Mouse (Mus musculus) gastrocnemius, adult 2 months (tissue): ENCODE data around the gene Stk4. TPM values are rescaled to one million over a fixed set of nuclear protein-coding genes. Genes with fewer than 3 reads are reported as not detected.

Source experiments
- DNase-seq: peaks from one replicate; pipeline ENCODE4 v3.0.0; 2022
- H3K27ac ChIP-seq: fragments of 200-600 bp; 2 replicates; pipeline ENCODE4 v1.8.1; 2022; ENCODE audit warnings: mild to moderate bottlenecking
- H3K4me3 ChIP-seq: fragments of 200-600 bp; 2 replicates; pipeline ENCODE4 v1.8.1; 2022; ENCODE audit warnings: mild to moderate bottlenecking, moderate library complexity
- CTCF ChIP-seq: fragments of 200-600 bp; IDR thresholded peaks from 2 replicates; pipeline ENCODE4 v1.8.1; 2022; ENCODE audit warnings: antibody characterized with exemption, mild to moderate bottlenecking, moderate library complexity
- intact Hi-C: fragments of 180-260 bp; cut with DNase I; formaldehyde crosslinking; loops from one replicate; pipeline ENCODE4 v1.15.1; 2025
- total RNA-seq, 2 experiments: library from RNA; stranded (reverse); gene quantifications; 2 replicates each; pipeline ENCODE4 v1.2.3; 2021

The Stk4 gene
- total RNA-seq, 2 experiments from 2014 or later = 6.8 to 8.7 TPM

GRCm38 (mm10) chr2:164173394-164173793, 103.3 kb downstream of the Stk4 start:
- TF ChIP-seq CTCF = no peak
- intact Hi-C loops = no loop called here
- no peak overlapping the region for H3K4me3 ChIP-seq
- DNase-seq = peak; percentile 84
- peak overlapping the region; percentile 10; the same call in 1 of the 2 replicates for H3K27ac ChIP-seq

DNA sequence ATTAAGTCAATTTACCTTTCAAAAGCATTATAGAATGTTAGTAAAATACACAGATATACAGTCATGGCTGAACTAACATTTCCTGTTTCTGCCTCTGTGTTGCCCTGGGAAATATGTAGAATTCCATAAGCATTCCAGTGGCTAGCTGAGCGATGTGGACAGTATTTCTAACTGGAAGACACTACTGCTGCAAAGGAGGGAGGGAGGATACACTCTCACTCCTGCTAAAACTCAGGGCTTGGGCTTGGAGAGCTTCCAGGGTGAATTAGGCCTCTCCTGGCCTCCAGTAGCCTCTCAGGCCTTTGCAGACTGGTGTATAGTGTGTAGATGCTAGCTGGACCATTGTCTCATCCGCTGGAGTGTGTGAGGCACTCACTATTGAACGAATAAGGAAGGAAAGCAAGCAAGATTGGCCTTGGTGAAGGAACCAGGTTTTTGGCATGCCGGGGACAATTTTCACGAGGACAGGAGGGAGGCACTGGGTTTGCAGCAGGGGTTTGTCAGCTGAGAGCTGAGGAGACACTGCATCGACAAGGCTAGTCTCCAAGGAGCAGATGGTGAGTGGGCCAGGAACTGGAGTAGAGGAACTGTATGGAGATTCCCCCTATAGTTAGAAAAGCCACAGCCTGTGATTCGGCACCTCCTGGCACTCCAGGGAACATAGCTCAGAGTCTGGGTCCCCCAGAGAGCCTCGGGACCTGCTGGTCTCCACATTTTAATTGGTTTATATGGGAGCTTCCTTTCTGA, 104.7 kb downstream of the Stk4 start:
- DNase-seq = no peak
- TF ChIP-seq CTCF = no peak
- H3K27ac ChIP-seq = no peak overlapping the region
- intact Hi-C loops = no loop called here
- no peak overlapping the region for H3K4me3 ChIP-seq

GRCm38 (mm10) chr2:164175850-164176249, 105.7 kb downstream of the Stk4 start:
- no peak overlapping the region for H3K4me3 ChIP-seq
- no peak for DNase-seq
- intact Hi-C loops = no loop called here
- H3K27ac ChIP-seq = no peak overlapping the region
- TF ChIP-seq CTCF = no peak

DNA sequence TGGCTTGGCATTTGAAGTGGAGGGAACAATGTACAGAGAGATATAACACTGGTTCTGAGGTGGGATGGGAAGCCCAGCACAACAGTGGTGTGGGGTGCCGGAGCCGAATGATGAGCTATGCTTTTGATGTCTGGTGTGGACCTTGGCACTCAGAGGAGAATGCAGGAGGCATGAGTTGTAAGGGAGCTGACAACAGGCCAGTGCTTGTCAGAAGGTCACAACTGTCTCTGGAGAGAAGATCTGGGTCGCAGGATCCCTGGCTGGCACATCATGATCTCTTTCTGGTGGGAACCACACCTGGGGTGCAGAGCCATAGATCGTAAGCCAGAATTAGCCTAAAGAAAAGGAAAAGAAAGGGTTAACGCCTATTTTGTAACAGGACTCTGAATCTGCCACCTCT, 107.7 kb downstream of the Stk4 start:
- intact Hi-C loops = no loop called here
- H3K4me3 ChIP-seq = no peak overlapping the region
- H3K27ac ChIP-seq = peak overlapping the region; percentile 76
- TF ChIP-seq CTCF = no peak
- no peak for DNase-seq

- peak; percentile 56 for DNase-seq
- Histone ChIP-seq H3K27ac (peak overlapping the region; percentile 53; the same call in 1 of the 2 replicates), H3K4me3 (no peak overlapping the region)
- TF ChIP-seq CTCF = peak; percentile 57
- intact Hi-C loops = loop anchor here (1.0 to 2.0 kb wide), 2 partner anchors 43 to 77 kb away; no protein-coding TSS in a partner anchor
Measured at GRCm38 (mm10) chr2:164180124-164180523, 110.0 kb downstream of the Stk4 start.

DNA sequence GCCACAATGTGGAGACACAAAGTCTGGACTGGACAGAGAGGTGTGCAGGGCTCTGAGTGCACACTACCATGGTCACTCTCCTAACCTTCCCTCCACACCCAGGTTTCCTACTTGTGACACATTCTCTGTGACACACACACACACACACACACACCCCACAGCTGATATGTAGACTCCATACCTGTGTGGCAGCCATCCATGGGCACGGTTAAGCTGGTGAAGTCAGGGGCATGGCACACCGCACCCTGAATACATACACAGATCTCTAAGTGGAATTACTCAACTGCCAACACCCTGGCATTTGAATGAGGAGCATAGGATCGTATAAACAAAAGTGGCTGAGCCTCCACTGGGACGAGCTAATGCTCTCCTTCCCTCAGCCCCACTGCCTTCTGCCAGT, 110.6 kb downstream of the Stk4 start:
- TF ChIP-seq CTCF = no peak
- Histone ChIP-seq H3K27ac (no peak overlapping the region), H3K4me3 (no peak overlapping the region)
- DNase-seq = no peak
- intact Hi-C loops = loop anchor here (1.0 to 2.0 kb wide), 2 partner anchors 44 to 77 kb away; no protein-coding TSS in a partner anchor

DNA sequence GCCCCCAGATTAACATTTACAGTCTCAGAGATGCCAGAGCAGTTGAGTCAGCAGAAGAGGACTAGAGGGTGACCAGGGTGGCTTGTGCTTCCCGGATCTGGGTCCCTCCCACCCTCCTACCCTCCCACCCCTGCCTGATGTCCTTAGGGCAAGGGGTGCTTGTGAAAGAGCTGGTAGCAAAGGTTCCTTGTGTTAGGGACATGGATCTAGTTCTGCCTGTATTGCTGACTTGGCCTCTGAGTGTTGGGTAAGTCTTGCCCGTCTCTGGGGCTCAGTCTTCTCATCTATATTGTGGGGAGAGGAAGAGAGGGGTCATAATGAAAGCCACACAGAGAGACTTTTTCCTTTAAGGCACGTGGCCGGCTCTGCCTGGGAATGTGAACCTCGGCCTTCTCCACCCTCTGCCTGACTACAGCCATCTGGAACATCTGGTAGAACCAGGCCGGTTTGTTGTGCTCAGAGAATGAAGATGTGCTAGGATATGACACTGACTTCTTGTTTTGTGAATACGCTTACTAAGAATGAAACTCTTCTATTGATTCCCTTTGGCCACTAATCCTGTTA, 112.7 kb downstream of the Stk4 start, which contains the start of gene Wfdc5:
Gene Wfdc5, minus strand, starts transcription at position 51 of the 564 bp plus-strand sequence.
- Histone ChIP-seq H3K27ac (no peak within 1 kb of the TSS), H3K4me3 (no peak within 1 kb of the TSS)
- TF ChIP-seq CTCF = no peak
- intact Hi-C loops = no loop called here
- DNase-seq = no peak

DNA sequence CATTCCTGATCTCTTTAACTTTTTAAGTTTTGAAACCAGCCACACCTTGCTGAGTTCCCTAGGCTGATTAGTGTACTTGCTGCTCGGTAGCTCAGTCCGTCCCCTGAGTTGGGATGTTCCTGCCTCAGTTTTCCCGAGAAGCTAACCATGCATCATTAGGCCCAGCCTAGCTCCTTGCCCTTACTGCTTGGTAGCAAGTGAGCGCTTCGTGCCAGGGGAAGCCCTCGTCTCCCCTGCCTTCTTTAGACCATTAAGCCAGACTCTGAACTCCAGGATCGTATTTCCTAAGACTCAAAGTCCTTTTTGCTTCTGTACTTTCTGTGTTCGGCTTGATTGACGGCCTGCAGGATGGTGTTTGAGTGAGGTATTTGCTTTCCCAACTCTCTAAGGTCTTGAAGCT, 113.2 kb downstream of the Stk4 start:
- H3K4me3 ChIP-seq = no peak overlapping the region
- intact Hi-C loops = no loop called here
- no peak for TF ChIP-seq CTCF
- H3K27ac ChIP-seq = no peak overlapping the region
- DNase-seq = no peak

DNA sequence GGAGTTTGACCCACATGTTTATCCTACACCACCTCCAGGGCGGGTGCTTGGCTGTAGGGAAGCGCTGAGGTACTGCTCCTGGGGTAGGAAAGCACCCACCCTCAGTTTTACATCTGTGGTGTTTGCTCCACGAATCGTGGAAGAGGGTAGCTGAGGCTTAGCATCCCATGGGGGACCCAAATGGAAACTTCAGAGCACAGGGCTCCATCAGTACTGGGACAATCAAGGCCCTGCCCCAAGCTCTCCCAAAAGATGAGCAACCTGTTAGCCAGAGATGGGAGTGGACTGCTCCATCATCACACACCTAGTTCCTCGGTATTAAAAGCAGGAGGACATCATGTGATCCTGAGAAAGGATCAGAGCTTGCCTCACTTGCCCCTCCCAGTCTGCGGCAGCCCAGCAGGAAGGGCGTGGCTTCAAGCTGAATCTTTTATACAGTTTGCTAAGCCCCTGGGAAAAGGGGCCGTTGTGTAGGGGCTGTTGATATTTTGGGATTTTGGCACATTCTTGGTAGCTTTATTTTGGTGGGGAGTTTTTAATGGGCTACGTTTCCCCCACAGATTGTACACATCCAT, 114.1 kb downstream of the Stk4 start:
- no peak for TF ChIP-seq CTCF
- no peak for DNase-seq
- no peak overlapping the region for H3K4me3 ChIP-seq
- no peak overlapping the region for H3K27ac ChIP-seq
- intact Hi-C loops = no loop called here

DNA sequence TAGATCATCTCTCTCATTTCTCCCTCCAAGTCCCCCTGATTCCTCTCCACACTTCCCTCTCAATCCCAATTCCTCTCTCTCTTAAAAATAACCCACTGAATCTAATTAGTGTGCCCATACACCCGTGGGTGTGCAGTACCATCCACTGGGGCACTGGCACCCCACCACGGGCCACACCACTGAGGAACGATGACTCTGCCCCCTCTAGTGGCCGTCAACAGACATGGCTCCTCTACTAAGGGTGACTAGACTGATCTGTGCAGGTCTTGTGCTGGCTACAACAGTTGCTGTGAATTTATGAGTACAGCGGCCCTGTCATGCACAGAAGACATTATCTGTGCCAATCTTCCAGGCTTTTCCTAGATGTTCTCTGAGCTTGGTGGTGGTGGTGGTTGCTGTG, 118.6 kb downstream of the Stk4 start:
- intact Hi-C loops = no loop called here
- H3K27ac ChIP-seq = no peak overlapping the region
- H3K4me3 ChIP-seq = no peak overlapping the region
- no peak for DNase-seq
- TF ChIP-seq CTCF = peak; percentile 64

- Histone ChIP-seq H3K4me3 (no peak within 1 kb of the TSS), H3K27ac (no peak within 1 kb of the TSS)
- TF ChIP-seq CTCF = no peak
- intact Hi-C loops = no loop called here
- DNase-seq = no peak
Measured at GRCm38 (mm10) chr2:164190576-164190975, 120.5 kb downstream of the Stk4 start, which contains the start of gene Wfdc12. Gene Wfdc12 (minus strand): TSS chr2:164190608.

DNA sequence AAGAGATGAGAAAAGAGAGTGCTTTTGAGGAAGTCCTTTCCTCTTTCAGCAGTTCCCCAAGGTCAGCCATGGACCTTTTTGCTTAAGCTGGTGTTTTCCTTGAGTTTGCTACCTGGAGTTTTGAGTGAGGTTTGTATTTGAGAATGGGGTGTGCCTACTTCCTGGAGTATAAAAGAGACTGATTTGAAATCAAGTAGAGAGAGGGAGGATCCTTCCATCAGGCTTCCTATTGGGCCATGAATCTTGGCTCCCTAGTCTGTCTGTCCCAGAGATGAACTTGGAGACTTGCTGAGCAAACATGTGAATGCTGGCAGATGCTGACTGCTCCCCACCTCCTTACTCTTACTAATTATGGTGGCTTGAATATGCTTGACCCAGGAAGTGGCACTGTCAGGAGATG, 122.2 kb downstream of the Stk4 start:
- no peak for TF ChIP-seq CTCF
- Histone ChIP-seq H3K4me3 (no peak overlapping the region), H3K27ac (no peak overlapping the region)
- no peak for DNase-seq
- intact Hi-C loops = no loop called here

GRCm38 (mm10) chr2:164194959-164195630, 125.0 kb downstream of the Stk4 start:
- intact Hi-C loops = no loop called here
- TF ChIP-seq CTCF = no peak
- DNase-seq = no peak
- Histone ChIP-seq H3K4me3 (no peak overlapping the region), H3K27ac (no peak overlapping the region)
